Mouse (Mus musculus): ENCODE results near the gene Adap1. TPM values are rescaled to one million over a fixed set of nuclear protein-coding genes. Genes with fewer than 3 reads are reported as not detected.

Adap1 gene
- polyA plus RNA-seq, 1 experiment from 2014 or later = 33.4 TPM

- Histone ChIP-seq H3K27ac (ENCODE audit: low read depth, low read length) (no peak overlapping the region), H3K36me3 (ENCODE audit: control insufficient read depth, insufficient read depth) (peaks cover 86% of the 10 kb centered on the region), H3K4me3 (ENCODE audit: low read depth, low read length) (no peak overlapping the region), H3K4me2 (replicated peaks; ENCODE audit: low read depth) (no peak overlapping the region), H3K27me3 (replicated peaks; ENCODE audit: control insufficient read depth, insufficient read depth, low read length) (no peaks in the 10 kb centered on the region), H3K9ac (ENCODE audit: low read depth, low read length) (no peak overlapping the region), H3K4me1 (replicated peaks; ENCODE audit: control insufficient read depth, insufficient read depth, low read length) (no peaks in the 10 kb centered on the region), H3K9me3 (ENCODE audit: control insufficient read depth) (no peaks in the 10 kb centered on the region)
- no peak for TF ChIP-seq CTCF (IDR thresholded peaks at IDR 0.05; ENCODE audit: low read depth)
- WGBS = 89% methylated on average over 15 of the region's 15 CpGs
- no peak for ATAC-seq
Measured at GRCm38 (mm10) chr5:139241022-139241761, 84.2 kb downstream of the Adap1 start.

DNA sequence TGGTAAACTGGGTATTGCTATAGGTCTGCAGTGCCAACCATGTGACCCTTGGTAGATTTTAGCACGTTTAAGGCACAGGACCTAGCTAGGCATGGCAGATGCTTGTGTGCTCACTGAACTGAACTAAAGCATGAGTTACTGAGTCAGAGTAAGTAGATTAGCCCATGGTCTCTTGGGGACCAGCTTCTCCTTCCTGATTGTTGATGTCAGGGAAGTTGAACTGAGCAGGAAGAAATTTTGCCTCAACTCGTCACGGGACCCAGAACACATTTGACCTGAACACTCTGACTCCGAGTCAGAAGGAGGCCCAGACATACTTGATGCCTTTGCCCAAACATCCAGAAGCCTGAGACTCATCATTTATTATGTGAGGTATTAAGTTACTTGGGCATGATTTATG lies 88.0 kb downstream of the Adap1 start:
- Histone ChIP-seq H3K9me3 (ENCODE audit: control insufficient read depth) (no peaks in the 10 kb centered on the region), H3K27ac (ENCODE audit: low read depth, low read length) (no peak overlapping the region), H3K4me1 (replicated peaks; ENCODE audit: control insufficient read depth, insufficient read depth, low read length) (no peaks in the 10 kb centered on the region), H3K4me2 (replicated peaks; ENCODE audit: low read depth) (no peak overlapping the region), H3K9ac (ENCODE audit: low read depth, low read length) (no peak overlapping the region), H3K4me3 (ENCODE audit: low read depth, low read length) (no peak overlapping the region), H3K27me3 (replicated peaks; ENCODE audit: control insufficient read depth, insufficient read depth, low read length) (no peaks in the 10 kb centered on the region), H3K36me3 (ENCODE audit: control insufficient read depth, insufficient read depth) (peaks cover 95% of the 10 kb centered on the region)
- ATAC-seq = no peak
- no peak for TF ChIP-seq CTCF (IDR thresholded peaks at IDR 0.05; ENCODE audit: low read depth)
- WGBS = 76% methylated on average over 4 of the region's 4 CpGs

DNA sequence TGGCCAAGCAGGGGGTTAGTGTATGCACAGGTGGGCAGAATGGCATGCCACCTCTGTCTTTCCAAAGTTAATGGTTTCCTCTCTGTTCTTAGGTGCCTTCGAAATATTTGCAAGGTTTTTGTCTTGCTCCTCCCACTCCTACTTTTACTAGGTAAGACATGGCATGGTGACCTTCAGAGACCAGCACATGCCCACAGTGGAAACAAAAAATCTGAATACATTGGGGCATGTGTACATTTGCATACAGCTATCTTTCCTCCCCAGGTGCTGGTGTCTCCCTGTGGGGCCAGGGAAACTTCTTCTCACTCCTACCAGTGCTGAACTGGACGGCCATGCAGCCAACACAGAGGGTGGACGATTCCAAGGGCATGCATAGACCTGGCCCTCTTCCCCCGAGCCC lies 91.0 kb downstream of the Adap1 start:
- H3K4me3 ChIP-seq (ENCODE audit: low read depth, low read length) = no peak overlapping the region
- no peaks in the 10 kb centered on the region for H3K9me3 ChIP-seq (ENCODE audit: control insufficient read depth)
- H3K9ac ChIP-seq (ENCODE audit: low read depth, low read length) = no peak overlapping the region
- no peak for TF ChIP-seq CTCF (IDR thresholded peaks at IDR 0.05; ENCODE audit: low read depth)
- H3K4me1 ChIP-seq (replicated peaks; ENCODE audit: control insufficient read depth, insufficient read depth, low read length) = no peaks in the 10 kb centered on the region
- H3K27ac ChIP-seq (ENCODE audit: low read depth, low read length) = no peak overlapping the region
- H3K4me2 ChIP-seq (replicated peaks; ENCODE audit: low read depth) = no peak overlapping the region
- H3K27me3 ChIP-seq (replicated peaks; ENCODE audit: control insufficient read depth, insufficient read depth, low read length) = no peaks in the 10 kb centered on the region
- peaks cover 88% of the 10 kb centered on the region for H3K36me3 ChIP-seq (ENCODE audit: control insufficient read depth, insufficient read depth)
- no peak for ATAC-seq
- 91% methylated on average over 4 of the region's 4 CpGs for WGBS

- H3K4me2 ChIP-seq (replicated peaks; ENCODE audit: low read depth) = no peak overlapping the region
- no peak for ATAC-seq
- 71% methylated on average over 3 of the region's 3 CpGs for WGBS
- no peak for TF ChIP-seq CTCF (IDR thresholded peaks at IDR 0.05; ENCODE audit: low read depth)
- no peaks in the 10 kb centered on the region for H3K9me3 ChIP-seq (ENCODE audit: control insufficient read depth)
- no peak overlapping the region for H3K27ac ChIP-seq (ENCODE audit: low read depth, low read length)
- H3K4me3 ChIP-seq (ENCODE audit: low read depth, low read length) = no peak overlapping the region
- H3K36me3 ChIP-seq (ENCODE audit: control insufficient read depth, insufficient read depth) = peaks cover 87% of the 10 kb centered on the region
- no peaks in the 10 kb centered on the region for H3K27me3 ChIP-seq (replicated peaks; ENCODE audit: control insufficient read depth, insufficient read depth, low read length)
- no peaks in the 10 kb centered on the region for H3K4me1 ChIP-seq (replicated peaks; ENCODE audit: control insufficient read depth, insufficient read depth, low read length)
- H3K9ac ChIP-seq (ENCODE audit: low read depth, low read length) = no peak overlapping the region
Measured at GRCm38 (mm10) chr5:139232083-139232482, 93.3 kb downstream of the Adap1 start.

DNA sequence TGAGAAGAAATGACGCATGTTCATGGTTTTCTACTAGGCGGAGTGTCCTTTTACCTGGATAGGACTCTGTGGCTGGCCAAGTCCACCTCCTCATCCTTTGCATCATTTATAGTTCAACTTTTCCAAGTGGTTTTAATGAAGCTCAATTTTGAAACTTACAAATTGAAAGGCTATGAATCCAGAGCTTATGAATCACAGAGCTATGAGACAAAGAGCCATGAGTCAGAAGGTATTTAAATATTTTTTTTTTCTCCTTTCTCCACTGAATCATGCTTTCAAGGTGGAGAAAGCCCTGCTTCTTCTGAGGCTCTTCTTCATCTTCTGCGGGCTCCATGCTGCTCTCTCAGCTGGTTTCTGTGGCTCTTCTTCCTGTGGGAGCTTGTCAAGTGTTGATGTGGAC lies 95.7 kb downstream of the Adap1 start:
- no peaks in the 10 kb centered on the region for H3K4me1 ChIP-seq (replicated peaks; ENCODE audit: control insufficient read depth, insufficient read depth, low read length)
- TF ChIP-seq CTCF (IDR thresholded peaks at IDR 0.05; ENCODE audit: low read depth) = no peak
- peaks cover 87% of the 10 kb centered on the region for H3K36me3 ChIP-seq (ENCODE audit: control insufficient read depth, insufficient read depth)
- H3K4me2 ChIP-seq (replicated peaks; ENCODE audit: low read depth) = no peak overlapping the region
- WGBS = 95% methylated on average over 3 of the region's 3 CpGs
- ATAC-seq = no peak
- no peak overlapping the region for H3K4me3 ChIP-seq (ENCODE audit: low read depth, low read length)
- H3K27me3 ChIP-seq (replicated peaks; ENCODE audit: control insufficient read depth, insufficient read depth, low read length) = no peaks in the 10 kb centered on the region
- H3K27ac ChIP-seq (ENCODE audit: low read depth, low read length) = no peak overlapping the region
- no peaks in the 10 kb centered on the region for H3K9me3 ChIP-seq (ENCODE audit: control insufficient read depth)
- no peak overlapping the region for H3K9ac ChIP-seq (ENCODE audit: low read depth, low read length)

GRCm38 (mm10) chr5:139228318-139228717 lies 97.1 kb downstream of the Adap1 start:
- Histone ChIP-seq H3K4me2 (replicated peaks; ENCODE audit: low read depth) (no peak overlapping the region), H3K36me3 (ENCODE audit: control insufficient read depth, insufficient read depth) (peaks cover 87% of the 10 kb centered on the region), H3K4me1 (replicated peaks; ENCODE audit: control insufficient read depth, insufficient read depth, low read length) (no peaks in the 10 kb centered on the region), H3K27me3 (replicated peaks; ENCODE audit: control insufficient read depth, insufficient read depth, low read length) (no peaks in the 10 kb centered on the region), H3K27ac (ENCODE audit: low read depth, low read length) (no peak overlapping the region), H3K4me3 (ENCODE audit: low read depth, low read length) (no peak overlapping the region), H3K9me3 (ENCODE audit: control insufficient read depth) (no peaks in the 10 kb centered on the region), H3K9ac (ENCODE audit: low read depth, low read length) (no peak overlapping the region)
- no peak for TF ChIP-seq CTCF (IDR thresholded peaks at IDR 0.05; ENCODE audit: low read depth)
- 90% methylated on average over 3 of the region's 3 CpGs for WGBS
- no peak for ATAC-seq

Data from intestine, postnatal 0 days (tissue).